Mouse (Mus musculus) cerebellum, postnatal 25 days (tissue): Measurements from ENCODE around the gene Gm5294.

Experiments used
- DNase-seq, 2 experiments: peaks; one replicate each; pipeline ENCODE4 v3.0.0; 2021; ENCODE audit warnings: mixed read lengths in 2 of 2

The Gm5294 gene

DNA sequence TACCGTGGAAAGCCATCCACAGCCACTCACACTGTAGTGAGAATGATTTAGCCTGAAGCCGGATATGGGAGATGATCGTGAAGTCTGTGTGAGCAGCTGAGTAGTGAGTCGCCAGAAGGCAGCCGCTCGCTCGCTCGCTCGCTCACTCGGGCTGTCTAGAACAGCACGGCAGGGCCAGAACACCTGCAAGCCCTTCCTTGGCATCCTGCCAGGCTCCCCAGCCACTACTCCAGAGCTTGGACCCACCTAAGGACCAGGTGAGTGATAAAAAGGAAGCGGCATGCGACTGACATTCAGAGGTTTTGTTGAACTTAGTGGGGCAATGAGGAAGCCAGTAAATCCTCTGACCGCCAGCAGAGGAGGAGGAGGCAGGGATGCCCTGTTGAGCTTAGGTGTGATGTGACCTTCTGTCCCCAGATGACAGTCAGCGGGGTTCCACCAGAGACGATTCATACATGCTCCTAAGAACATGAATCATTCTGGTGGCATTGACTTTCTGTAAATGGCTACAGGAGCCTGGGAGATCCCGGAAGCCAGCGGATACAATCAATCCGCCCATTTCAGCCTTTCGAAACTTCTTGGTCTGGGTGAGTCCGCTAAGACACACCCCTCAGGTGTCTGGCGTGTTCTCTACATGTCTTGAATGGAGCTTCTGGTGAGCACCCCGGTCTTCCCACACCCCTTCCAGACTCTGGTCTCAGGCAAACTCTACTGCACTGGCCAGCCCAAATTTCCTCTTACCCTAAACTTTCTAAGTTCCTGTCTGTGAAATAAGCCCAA is 30.0 kb downstream of the Gm5294 start:
- DNase-seq: peak in 1 of 2 experiments; percentile 26

DNA sequence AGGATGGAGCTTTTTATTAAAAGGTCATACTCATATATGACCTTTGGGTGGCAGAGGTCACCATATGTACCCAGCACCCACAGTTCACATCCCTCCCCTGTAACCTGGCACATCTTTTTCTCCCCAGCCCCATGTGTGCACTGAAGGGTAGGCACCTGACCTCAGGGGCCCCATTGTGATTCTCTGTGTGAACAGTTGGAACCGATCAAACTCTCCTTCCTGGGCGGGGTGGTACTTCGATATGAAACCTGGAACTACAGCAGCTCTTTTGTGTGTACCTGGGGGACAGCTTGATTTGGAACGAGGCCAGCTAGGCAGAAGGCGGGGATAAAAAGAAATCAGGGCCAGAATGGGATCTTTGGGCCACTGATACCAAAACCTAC is 30.6 kb downstream of the Gm5294 start:
- DNase-seq: no peak

- no peak for DNase-seq
Observed at GRCm38 (mm10) chr5:138851296-138851780, 31.5 kb downstream of the Gm5294 start.

- DNase-seq: no peak
Observed at GRCm38 (mm10) chr5:138852151-138852550, 32.3 kb downstream of the Gm5294 start.

GRCm38 (mm10) chr5:138853349-138853748 is 33.5 kb downstream of the Gm5294 start:
- DNase-seq: no peak

GRCm38 (mm10) chr5:138857010-138857617 is 37.2 kb downstream of the Gm5294 start:
- peak; percentile 83 to 90 for DNase-seq

- no peak for DNase-seq
Observed at GRCm38 (mm10) chr5:138857811-138858251, 38.0 kb downstream of the Gm5294 start.

GRCm38 (mm10) chr5:138863681-138864146 is 43.8 kb downstream of the Gm5294 start:
- DNase-seq: peak; percentile 28 to 42

DNA sequence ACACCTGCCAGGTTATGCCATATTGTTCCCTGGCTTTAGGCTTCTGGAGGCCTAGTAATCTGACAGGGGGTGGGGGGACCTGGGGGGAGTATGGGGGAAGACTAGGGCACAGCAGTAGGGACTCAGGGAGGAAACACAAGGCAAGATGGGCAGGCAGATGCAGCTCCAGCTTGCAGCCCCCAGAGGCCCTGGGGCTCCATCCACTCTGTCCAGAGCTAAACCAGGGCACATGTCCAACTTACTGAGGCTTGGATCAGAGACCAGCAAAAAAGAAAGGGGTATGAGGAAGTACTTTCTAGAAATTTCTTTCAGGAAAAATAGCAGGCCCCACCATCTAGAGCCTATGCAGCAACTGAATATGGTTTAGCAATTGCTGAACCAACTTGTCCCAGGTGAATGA is 44.3 kb downstream of the Gm5294 start:
- DNase-seq: no peak

DNA sequence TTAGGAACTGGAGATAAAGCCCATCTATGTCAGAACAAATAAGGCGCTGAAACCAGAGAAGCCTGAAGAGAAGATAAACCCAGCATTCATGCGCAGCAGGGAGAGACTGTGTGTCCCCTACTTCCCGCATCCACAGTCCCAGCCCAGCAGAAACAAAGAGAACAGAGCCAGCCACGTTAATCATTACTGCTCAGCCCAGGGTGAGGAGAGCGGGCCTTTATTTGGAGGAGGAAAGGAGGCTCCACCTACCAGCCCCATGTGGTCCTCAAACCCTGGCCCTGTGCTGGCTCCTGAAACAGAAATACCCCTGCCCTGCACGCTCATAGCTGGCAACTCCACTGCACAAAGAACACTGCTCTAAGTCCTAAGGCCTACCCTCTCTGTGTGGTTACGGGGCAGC is 45.0 kb downstream of the Gm5294 start:
- DNase-seq: no peak

DNA sequence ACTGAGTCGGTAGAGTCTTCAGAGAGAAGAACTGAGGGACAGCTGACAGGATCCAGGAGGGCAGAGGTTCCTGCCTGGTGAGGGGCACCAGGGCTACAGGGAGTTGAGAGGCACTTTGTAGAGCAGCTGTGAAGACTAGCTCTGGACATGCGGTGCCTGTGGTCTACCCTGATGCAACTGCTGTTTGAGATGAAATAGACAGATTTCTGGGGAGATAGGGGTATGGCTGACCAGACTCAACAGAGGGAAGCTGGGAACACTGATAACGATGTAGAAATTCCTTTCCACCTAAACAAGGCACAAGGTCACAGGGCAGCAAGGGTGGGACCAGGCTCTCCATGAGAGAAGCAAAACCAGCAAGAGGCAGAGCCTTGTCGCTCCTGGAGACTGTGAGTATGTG is 45.8 kb downstream of the Gm5294 start:
- DNase-seq: no peak
